Mouse (Mus musculus) kidney, postnatal 36 days (tissue): ENCODE data around the gene Slc35c2.
A peak's percentile ranks its signal among the peaks of the same experiment; 100 is the strongest.

Experiments
- DNase-seq, 2 experiments: peaks; one replicate each; pipeline ENCODE4 v3.0.0; 2021 to 2022; ENCODE audit warnings: mixed read lengths in 2 of 2

The Slc35c2 gene

DNA sequence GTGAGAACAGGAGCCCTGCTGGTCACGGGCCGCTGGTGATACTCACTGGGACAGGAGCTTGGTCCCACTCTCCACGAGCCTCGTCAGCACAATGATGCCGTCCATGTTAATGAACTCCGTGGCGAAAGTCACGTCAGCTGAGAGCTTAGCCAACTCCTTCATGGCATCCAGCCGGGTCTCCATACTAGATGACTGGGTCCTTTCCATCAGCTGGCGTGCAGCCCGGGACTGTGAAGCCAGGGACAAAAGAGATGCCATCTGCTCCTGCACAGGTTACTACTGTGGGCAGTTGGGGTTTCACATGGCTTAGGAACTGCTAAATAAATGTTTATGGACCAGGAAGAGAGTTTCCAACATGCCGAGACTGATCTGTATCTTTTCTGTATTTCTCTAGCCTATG, 23.9 kb upstream of the Slc35c2 start:
- no peak for DNase-seq

DNA sequence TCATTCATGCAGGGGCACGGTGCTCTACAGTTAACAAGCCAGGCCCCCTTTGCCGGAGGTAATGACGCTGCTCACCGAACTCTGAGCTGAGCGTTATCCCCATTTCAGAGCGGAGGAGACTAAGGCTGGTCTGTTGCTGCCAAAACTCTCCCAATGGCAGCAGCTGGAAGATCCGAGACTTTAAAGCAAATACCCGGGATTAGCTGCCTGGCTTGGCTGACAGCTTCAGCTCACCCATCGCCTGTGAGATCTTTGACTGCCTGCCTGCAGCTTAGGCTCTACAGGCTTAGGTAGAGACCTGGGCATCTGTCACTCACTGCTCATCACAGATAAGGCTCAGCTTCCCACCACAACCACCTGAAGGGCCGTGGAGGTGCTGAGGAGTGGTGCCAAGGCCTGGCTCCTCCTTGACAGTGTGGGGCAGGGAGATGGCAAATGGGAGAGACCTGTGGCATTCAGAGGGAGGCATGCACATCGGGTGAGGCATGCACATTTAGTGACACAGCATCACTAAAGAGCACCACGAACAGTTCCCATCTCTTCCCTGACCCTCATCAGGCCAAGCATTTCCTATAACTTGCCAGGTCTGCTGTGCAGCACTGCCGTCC, 23.3 kb upstream of the Slc35c2 start:
- DNase-seq: no peak

DNA sequence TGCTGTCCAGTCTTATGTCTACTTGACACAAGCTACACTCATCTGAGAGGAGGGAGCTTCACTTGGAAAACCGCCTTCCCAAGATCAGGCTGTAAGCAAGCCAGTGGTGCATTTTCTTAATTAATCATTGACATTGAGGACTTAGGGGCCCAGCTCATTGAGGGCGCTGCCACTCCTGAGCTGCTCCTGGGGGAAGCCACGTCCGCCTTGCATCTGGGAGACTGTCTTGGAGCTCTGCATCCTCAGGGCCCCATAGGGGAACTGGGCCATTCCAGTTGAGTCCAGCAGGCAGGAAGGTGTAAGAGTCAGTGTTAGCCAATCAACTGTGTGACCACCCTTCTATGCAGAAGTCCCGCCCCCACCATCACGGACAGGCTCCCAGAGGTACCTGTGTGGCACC, 20.1 kb upstream of the Slc35c2 start:
- peak; percentile 37 to 64 for DNase-seq

DNA sequence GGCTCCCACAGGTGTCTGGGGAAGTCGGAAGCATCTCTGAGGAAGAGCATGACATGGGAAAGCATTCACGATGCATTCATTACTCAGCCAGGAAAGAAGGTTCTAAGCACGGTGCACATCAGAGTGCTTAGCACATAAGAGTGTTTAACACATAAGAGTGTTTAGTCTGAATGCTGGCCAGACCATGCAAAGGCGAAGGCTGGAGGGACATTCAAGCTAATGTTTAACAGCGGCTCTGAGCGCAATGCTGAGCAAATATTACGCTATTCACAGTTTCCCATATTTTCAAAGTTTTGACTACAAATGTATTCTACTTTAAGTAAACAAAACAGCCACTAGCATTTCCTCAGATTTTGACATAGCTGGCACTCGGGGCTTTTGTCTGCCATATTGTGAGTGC, 17.8 kb upstream of the Slc35c2 start:
- peak in 1 of 2 experiments; percentile 42 for DNase-seq

DNA sequence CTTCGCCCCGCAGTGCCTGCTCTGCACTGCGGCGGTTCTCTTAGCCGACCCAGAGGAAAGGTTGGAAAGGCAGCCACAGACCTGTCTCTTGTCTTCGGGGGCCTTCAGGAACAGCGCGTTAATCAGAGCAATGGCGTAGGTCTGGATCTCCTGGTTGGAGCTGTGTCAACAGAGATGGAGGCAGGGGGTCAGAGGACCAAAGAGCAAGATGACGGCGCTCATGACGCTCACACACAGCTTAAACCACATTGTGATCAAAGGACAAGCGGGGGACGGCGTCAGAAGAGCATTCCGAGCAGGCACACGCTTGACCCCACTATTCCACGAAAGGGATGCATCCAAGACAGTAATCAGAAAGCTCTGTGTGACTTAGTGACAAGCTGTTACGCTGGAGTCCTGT, 17.1 kb upstream of the Slc35c2 start:
- DNase-seq: peak in 1 of 2 experiments; percentile 20

DNA sequence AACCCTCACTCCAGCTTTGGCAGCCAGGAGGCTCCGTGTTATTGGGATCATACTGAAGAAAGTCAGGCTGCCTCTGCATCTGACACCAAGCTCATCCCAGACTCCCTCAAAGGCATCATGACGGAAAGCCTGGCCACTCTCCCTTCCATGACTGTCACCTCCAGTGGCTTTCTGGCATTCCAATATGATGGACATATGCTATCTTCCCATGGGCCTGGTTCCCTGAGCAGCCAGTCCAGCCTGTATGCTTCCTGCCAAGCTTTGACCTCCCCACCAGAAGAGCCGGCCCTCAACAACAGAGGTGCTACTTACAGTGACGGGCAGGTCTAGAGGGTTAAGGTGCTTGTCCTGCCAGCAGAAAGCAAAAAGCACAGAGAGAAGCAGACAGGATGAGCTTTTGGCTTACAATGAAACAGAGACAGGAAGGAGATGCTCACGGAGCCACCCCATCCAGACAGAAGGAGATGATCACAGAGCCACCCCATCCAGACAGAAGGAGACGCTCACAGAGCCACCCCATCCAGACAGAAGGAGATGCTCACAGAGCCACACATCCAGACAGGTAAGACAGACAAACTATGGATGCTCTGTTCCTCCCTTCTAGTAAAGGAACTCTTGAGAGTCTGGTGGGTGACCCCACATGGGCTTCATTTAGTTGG, 15.8 kb upstream of the Slc35c2 start:
- no peak for DNase-seq

DNA sequence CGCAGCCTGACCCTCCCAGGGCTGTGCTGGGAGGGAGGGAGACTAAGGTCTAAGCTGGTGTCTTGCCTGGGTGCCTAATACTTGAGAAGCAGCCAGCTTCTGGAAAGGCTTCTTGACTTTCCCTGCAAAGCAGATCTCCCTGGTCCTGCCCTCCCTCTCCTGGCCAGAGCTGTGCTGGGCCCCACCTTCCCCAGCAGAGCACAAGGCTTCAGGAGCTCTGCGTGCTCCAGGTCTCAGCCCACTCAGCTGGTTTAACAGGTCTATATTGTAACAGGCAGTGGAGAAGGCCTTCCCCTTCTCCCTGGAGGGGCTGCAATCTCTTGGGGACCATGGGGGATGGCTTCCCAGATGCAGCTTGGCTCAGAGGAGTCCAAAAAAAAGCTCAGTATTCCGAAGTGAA, 13.7 kb upstream of the Slc35c2 start:
- DNase-seq: no peak

DNA sequence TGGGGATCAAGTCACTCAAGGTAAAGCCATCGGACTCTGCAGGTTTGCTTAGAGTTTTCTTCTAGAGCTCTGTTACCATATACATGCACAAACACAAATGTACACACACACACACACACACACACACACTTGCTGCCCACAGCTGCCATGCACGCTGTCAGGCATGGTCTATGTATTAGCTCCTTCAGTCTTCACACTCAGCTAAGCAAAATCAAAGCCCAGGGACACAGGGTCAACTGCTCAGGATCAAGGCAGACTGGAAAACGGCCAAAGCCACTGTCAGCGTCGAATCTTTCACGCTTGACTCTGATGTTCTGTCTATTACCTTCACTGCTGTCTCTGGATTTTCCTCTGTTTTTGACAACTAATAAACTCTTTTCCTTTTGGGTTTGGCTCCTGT, 13.2 kb upstream of the Slc35c2 start:
- peak in 1 of 2 experiments; percentile 37 for DNase-seq

DNA sequence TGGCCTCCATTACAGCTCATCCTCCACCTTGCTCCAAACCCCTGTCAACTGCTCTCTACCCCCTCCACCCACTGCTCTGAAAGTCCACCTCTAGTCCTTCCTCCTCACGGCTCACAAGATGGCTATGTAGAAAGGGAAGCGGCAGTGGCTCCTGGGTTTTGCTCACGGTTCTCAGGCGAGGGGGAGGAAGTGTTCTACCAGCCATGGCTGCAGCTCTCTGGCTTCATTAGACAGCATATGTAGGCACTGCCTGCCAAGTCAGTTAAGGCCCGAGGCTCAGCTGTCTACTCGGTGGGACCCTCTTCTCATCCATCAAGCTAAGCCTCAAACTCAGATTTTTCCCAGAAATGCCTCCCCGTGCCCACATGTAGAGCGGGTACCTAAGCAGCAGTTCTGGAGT, 12.8 kb upstream of the Slc35c2 start:
- no peak for DNase-seq

DNA sequence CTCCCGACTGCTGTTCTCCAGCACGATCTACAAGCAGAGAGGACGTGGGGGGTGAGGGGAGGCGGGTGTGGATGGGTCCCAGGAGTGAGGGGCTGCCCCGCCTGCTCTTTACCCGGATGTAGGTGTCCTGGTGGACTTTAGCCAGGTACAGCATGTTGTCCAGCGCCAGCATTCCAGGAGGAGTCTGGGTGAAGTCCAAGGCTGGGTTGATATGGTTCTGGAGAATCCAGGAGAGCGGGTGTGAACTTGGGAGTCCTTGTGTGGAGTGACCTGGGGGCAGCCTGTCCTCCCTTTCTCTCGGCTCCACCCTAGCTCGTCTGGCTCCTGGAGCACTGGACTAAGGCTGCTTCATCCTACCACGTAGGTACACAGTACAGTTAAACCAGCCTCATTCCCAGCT, 9.8 kb upstream of the Slc35c2 start:
- peak; percentile 86 to 93 for DNase-seq

DNA sequence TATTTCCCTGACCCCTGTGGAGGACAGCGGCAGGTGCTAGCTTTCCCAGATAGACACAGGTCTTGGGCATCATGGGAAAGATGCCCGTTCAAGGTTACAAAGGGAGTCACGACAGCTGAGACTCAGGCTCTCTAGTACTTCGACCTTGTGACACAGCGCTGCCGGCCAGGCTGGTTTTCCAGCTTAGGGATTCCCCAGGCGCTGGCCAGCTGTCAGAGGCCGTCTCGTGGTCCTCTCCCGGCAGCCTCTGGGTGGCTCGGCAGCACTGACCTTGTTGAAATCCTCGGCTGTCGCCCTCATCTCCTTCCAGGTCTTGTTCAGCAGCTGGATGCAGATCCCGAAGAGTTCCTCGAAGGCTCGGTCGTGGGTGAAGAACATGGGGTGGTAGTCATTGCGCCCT, 8.9 kb upstream of the Slc35c2 start:
- peak; percentile 82 to 83 for DNase-seq

DNA sequence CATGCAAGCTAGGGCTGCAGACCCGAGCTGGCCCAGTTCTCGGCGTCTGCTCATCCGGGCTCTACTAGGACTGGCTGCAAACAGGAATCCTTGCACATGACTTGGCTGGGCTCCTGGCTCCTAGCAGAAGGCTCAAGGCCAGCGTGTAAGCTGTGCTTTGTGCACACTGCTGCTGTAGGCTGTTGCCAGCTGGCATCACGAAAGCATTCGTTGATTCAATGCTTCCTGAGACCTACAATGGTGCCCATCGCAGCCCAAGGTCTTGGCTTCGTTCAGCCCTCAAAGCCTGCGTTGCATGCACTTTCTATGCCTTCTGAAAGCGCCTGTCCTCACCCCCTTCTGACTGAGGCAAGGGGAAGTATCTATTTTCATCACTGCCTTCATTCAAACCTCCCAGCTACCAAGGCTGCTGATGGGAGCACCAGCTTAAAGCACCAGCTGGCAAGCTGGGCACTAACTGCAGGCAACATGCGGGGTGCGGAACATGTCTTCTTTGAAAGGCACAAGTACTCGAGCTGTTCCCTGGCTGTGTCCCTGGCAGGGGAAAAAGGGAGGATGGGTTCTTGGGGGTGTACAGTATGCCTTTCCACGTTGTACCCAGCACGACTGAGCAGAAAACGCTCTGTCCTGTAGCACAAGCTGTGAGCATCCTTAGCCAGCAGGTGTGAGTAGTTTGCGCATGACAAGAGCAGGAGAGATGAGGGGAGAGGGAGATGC, 804 bp upstream of the Slc35c2 start:
- peak; percentile 80 to 83 for DNase-seq

DNA sequence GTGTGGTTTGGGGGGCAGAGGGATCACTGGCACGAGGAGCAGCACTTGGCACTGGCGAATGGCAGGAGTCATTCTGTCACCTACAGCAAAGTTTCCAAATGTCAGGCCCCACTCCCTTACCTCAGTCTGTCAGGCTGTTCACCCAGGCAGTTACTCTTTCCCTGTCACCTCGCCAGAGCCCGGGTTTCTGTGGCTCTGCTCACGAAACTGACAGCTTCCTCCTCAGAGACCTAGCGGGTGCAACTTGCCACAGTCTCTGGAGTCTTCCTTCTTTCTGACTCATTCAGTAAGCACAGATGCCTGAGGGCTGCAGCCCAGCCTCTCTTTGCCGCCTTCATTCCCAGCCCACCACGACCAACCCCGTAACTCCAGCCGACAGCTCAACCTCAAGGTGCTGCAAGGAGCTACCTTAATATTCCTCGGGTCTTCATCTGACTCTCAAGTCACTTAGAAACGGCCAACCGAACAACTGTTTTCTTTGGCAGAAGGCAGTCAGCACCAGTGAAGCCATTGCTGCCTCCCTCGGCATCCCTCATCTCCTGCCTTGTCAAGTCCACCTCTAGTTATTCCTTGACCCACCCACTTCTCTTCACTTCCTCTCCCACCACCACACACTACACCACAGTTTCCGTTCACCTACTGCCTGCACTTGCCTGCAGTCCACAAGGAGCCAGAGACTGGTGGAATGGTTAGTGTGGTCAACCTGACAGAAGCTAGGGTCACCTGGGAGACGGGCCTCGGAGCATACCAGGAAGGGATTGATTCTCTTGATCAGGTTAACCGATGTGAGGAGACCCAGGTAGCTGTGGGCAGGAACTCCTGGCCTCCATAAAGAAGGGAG, 1.1 kb downstream of the Slc35c2 start:
- DNase-seq: no peak

DNA sequence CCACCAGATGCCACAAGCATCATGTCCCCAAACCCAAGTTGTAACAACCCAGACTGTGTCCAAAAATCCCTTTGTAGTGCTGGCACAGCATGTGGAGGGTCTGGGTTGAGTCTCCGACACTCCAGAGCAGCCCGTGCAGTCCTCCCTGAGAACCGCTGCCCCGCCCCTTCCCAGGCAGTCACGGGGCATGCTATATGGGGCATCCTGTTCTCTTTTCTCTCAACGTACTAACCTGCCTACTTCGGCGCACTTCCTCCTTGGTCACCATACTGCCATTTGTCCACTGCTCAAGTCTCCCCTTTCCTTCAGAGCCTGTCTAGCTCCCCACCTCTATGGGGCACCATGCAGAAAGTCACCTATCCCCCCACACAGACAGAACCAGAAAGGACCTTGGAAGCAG, 2.0 kb downstream of the Slc35c2 start:
- no peak for DNase-seq

DNA sequence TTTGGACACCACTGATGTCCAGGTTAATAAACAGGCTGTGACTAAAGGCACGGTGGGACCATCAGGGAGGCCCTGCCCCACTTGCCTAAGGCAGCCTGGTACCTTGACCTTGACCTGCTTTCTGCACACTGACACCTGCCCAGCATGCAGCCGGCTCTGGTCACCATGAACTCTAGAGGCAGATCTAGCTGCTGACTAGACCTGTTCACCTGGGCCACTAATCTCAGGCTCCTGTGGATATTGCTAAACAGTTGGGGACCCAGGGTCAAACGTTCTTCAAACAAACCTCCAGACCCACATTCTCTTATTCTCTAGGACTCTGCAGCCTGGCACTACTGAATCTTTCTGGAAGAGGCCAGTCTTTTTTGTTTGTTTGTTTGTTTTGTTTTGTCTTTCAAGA, 2.6 kb downstream of the Slc35c2 start:
- DNase-seq: no peak

DNA sequence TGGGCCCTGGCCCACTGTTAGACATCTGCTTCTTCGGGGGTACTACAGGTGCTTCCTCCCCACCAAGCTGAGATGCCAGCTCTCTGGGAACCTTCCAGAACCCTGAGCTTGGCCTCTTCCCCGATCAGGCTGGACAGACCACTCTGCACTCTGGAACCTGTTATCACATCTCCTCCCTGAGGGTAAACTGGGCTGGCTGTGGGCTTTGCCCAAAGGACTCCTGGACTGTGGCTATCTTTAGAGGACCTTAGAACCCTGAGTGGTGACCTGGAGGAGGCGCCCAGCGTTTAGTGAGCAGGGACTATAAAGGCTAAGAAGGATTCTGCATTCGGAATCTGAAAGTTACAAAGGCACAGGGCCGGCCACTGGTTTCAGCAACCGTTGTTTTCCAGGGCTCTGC, 3.3 kb downstream of the Slc35c2 start:
- no peak for DNase-seq

DNA sequence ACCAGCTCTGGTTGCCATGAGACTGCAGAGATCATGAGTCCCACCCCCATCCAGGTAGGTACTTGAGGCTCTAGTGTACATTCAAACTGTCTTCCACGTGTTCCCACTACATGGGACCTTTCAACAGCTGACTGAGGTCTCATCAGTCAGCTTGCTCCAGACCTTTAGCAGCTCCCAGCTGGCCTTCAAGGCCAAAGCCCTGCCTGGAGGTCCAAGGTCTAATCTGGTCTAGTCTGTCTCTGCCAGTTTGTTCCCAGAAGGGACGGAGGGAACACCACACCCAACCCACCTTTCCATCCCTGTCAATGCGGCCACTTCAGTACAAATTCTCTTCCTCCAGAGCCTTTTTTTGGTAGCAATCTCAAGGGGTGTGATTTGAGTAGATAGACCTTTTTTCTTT, 4.0 kb downstream of the Slc35c2 start:
- peak; percentile 51 to 56 for DNase-seq

DNA sequence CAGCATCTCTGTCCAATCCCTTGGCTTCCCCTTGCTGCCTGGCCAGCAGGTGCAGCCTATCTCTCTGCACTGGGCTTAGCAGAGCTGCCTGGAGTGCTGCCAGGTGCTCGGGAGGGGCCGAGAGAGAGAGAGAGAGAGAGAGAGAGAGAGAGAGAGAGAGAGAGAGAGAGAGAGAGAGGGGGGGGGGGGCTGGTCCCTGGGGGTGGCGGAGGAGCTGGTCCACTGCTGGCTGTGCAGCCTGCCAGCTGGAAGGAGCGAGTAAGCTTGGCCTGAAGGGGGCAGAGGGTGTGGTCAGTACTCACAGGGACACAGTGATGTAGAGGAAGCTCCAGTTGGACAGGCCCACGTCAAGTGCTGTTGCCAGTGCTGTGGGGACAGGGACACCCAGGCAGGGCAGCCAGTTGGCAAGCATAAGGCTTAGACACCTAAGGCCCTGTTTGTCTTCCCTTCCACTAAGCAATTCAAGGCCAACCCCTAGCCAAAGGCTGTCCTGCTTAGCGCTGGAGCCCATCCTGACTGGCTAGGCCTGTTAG, 5.8 kb downstream of the Slc35c2 start:
- DNase-seq: no peak

DNA sequence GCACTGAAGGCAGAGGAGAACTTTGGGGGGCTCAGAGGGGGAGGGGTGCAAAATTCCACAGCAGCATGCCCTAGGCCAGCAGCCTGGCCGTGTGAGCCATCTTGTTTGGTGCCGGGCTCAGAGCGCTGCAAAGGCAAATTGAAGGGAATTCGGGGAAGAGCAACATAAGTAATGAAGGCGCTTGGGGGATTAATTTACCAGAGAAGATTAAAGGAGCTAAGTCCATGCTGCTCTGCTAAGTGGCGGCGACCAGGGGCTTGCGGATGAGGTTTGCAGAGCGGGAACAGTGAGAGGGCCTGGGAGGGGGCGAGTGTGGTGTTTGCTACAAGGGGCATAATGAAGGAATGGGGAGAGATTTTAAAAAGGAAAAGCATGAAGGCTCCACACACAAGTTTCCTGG, 8.3 kb downstream of the Slc35c2 start:
- DNase-seq: no peak

DNA sequence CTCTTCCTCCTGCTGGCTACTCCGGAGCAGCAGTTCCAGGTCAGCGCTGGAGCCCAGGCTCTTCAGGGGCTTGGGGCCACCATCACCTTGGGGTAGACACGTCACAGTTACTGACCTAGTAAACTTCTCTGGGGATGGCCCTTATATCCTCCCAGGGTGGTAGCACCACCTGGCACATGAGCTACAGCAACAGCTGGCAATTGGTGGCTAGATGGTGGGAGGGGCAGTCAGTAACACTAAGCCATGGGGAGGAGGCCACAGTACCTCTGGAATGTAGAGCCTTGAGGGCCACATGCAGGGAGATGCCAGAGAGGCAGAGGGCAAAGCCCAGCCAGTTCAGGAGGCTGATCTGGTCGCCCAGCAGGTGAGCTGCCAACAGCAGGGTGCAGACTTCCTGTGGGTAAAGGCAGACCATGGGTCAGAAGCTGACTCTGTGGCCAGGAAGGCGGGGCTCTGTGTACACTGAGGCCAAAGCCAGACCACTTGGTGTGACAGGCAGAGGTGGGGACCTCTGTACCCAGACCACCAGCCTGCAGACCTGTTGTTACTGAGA, 10.4 kb downstream of the Slc35c2 start:
- peak in 1 of 2 experiments; percentile 53 for DNase-seq

DNA sequence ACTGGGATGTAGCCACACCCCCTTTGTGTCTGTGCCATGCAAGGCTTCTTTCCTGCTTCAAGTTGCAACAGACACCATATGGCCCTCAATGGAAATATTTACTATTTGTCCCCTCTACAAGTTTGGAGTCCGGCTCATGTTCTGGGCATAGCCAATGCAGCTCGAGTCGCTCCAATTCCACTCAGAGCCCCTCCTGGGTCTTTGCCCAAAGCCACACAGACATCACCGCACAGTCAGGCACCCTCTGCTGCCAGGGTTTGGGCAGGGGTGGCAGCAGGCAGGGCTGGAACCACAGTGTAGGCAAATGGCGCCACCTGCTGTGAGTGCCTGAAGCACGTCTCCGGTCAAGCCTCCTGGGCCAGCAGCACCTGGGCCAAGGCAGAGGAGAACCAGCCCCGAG, 11.8 kb downstream of the Slc35c2 start:
- peak; percentile 73 to 90 for DNase-seq

DNA sequence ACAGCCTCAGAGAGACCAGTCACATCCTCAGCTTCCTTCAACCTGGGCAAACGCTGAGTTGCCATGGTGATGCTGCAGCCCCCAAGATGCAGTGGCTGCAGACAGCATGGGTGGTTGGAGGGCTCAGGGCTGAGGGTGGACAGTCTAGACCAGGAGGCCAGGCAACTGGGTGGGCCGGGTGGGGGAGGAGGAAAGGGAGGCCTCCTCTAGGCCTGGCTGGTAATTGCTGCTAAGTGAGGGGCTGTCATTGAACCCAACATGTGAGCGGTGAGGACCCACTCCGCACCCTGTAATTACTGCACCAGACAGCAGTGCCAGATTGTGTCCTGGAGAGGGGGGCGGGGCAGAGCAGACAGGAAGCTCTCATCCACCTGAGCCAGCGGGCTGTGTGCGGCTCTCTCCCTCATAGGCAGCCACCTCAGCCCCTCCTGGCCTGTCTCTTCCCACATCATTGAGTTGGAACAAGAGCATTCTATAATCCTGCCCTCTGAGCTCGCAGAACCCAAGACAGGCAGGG, 12.5 kb downstream of the Slc35c2 start:
- no peak for DNase-seq

DNA sequence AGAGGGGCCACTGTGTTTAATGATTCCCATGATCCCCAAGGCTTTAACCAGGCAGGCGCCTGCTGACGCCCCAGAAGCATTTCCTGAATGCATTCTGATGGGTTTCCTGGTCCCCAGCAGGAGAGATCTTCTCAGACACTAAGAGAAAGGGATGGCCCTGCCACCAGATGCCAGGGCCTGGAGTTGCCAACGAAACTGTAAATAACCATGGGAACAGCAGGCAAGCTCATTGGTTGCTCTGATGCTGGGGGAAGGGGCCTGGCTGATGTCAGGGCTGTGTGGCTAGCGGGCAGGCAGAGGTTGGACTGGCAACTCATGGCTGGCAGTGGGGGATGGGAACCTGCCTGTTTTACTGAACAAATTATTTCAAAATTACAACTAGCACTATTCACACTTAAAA, 14.1 kb downstream of the Slc35c2 start:
- DNase-seq: no peak
